Mouse (Mus musculus): Measurements from ENCODE around the gene Erg.

Erg gene

GRCm38 (mm10) chr16:95475041-95475440 lies 111.4 kb downstream of the Erg start:
- DNase-seq: no peak

DNA sequence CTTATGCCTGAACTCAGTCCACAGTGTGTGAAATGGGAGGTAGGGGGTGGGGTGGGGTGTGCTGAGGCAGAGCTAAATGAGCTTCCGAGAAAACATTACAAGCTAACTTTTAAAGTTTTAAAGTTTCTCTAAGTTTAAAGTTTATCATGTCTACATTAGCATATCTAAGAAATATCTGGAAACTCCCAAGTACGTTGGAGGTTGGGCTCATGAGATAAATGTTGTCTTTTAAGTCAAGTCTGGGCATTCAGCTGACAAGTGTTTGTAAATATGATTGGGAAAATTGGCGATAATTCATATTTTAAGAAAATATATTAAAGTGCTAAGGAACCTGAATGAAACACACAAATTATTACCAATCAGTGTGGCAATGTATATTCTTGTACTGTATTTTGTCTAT lies 112.4 kb downstream of the Erg start:
- DNase-seq: no peak

DNA sequence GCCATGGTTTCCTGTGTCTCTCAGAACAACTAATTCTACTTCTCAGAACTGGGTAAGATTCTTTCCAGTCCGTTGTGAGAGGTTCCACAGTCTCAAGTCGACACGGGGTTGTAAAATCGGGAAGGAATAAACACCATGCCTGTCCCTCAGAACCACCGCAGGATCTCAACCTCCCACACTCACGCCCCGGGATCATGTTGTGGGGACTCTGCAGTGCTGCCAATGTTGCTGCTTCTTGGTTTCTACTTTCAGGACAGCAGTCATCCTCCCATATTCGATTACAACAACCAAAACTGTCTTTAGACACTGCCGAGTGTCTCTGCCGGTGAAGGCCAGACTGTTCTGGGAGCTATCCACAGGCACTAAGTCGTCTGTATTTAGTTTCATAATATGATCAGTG lies 113.6 kb downstream of the Erg start:
- DNase-seq: no peak

GRCm38 (mm10) chr16:95469262-95470139 lies 116.9 kb downstream of the Erg start:
- DNase-seq: no peak

DNA sequence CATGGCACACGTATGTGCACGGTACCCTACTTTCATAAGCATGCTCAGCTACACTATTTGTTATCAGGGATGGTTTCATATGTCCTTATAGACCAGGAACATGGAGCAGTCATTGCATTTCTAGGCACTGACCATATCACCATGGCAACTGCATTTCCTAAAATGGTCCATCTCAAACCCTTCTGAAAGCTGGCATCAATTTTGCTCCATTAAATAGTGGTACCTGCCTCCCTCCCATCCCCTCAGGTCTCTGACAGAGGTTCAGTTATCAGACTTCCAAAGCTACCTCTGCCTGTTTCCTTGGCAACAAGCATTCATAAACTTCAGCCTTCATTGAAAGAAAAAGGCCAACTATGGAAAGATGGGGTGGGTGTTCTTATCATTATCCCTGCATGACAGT lies 118.5 kb downstream of the Erg start:
- no peak for DNase-seq

- DNase-seq: no peak
Measured at GRCm38 (mm10) chr16:95466548-95466947, 119.8 kb downstream of the Erg start.

- DNase-seq: no peak
Measured at GRCm38 (mm10) chr16:95464609-95465008, 121.8 kb downstream of the Erg start.

DNA sequence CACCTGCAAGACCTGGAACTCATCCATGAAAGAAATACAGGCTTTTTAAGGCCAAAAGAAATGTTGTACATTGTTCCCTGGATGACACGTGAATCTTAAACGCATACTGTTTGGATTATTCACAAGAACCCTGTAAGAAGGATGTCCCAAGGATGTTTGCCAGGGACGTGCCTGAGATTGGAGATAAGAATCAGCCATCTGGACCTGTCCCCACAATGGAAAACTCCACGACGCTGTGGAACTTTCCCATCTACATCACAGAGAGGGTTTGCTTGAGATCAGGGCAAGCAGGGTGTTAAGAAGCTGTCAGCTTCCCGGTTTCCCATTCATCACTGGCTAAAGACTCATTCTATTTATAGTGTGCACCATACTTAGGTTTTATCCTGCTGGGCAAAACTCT lies 122.6 kb downstream of the Erg start:
- no peak for DNase-seq

DNA sequence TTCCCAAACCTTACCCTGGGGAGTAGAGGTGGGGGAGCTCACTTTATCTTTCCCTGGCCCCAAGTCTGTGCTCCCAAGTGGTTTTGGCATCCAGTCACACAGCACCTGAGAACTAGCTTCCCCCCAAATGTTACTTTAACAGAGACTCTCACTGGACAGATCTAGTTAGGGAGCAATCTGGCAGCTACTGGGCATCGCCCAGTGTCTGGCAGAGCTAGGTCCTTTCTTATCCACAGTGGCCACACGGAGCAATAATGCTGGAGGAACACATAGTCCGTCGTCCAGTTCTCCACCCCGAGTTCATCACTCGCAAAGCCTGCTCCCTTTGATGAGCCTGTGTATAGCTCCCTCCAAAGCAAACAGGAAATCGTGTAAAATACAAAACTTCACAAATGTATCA lies 124.5 kb downstream of the Erg start:
- DNase-seq: no peak

DNA sequence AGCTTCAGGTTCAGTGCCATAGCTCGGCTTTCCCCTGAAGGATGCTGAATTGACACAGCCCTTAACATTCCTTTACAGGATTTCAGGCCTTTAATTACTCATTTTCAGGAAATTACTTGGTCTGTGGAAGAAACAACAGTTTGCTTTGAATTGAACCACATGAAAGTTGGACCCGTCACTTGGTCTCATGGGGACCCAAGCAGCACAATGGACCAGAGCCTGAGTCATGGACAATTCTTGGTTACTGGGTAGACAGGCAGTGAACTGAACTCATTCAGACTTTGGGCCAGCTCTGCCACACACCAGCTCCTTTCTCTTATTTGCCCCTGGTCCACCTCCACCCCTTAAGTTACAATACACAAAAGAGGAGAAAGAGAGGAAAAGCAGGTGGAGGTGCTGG lies 126.1 kb downstream of the Erg start:
- DNase-seq: no peak

DNA sequence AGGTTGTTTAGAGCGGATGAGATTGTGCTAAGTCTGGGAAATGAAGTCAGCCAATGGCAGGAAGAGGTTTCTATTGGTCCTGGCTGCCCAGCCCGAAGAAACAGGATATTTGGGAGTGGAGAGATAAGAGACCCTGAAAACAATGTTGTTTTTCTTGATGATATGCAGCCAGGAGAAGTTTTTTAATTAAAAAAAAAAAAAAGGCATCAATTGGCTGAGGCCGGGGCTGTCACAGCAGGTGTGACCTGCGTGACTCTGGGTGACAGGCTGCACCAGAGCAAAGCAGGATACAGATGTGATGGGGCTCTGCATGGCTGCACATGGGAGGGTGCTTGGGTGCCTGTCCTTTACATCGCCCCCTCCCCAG lies 127.1 kb downstream of the Erg start:
- DNase-seq: no peak

- no peak for DNase-seq
Measured at GRCm38 (mm10) chr16:95458590-95459324, 127.6 kb downstream of the Erg start.

GRCm38 (mm10) chr16:95457006-95457405 lies 129.4 kb downstream of the Erg start:
- DNase-seq: no peak

- no peak for DNase-seq
Measured at GRCm38 (mm10) chr16:95455896-95456295, 130.5 kb downstream of the Erg start.

DNA sequence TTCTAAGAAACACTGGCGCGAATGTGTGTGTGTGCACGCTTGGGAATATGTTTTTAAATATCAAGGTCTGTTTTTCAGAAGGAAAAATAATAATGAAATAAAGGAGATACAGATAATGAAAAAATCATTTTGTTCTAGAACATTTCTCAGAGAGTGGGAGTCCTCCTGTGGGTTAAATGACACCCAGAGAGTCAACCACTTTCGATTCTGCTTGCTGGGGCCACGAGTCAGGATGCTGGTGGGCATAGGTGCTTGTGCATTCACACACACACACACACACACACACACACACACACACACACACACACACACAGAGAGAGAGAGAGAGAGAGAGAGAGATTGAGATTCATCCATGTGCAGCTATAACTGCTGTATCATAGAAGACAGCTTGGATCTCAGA lies 130.9 kb downstream of the Erg start:
- DNase-seq: no peak

GRCm38 (mm10) chr16:95452411-95452810 lies 134.0 kb downstream of the Erg start:
- no peak for DNase-seq

- DNase-seq: no peak
Measured at GRCm38 (mm10) chr16:95449361-95449725, 137.1 kb downstream of the Erg start.

DNA sequence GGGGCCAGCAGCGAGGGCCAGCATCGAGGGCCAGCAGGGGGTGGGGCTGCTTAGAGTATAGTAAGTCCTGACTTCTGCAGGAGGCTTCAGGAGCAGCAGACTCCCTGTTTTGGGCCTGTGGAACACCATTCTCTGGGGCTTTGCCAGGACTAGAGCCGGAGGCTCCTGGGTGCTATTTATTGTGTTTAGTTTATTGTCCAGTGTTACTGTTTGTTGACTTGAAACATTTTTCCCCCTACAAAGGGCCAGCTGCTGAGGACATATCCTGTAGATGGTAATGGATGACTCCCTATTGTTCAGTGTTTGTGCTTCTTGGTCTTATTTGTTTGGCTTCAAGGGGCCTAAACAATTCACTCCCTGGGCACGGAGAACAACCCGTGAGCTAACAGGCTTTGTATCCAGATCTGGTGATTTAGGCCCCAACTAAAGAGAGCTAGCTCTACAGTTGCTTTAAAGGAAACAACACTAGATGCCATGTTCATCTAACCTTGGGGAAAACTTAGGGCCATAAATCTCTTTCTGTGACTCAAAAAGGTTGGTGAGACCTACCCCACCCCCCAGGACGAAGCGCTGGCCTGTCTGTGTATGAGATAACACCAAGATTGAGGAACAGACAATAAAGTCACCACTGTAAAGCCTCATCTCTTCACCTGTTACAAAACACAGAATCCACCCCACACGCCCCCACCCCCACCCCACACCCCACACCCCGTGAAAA lies 137.6 kb downstream of the Erg start:
- DNase-seq: no peak

GRCm38 (mm10) chr16:95447896-95448295 lies 138.5 kb downstream of the Erg start:
- DNase-seq: no peak

GRCm38 (mm10) chr16:95446368-95446767 lies 140.0 kb downstream of the Erg start:
- no peak for DNase-seq

DNA sequence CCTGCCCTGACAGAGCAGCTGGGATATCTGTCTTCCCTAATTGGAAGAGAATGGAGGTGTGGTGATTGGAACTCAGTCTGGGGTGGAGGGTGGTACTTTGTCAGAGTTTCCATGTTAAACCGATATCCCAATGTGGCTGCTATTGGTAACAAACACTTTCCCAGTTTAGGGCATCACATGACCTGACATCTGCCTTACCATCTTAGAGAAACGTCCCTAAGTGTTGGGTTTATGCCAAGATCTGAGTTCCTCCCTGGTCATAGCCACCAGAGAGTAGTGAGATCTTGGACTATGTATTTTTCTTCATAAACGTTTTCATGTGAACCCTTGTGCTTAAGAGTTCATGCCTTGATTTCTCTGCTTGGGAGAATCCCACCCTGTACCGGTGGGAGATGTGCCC lies 144.4 kb downstream of the Erg start:
- DNase-seq: no peak

- no peak for DNase-seq
Measured at GRCm38 (mm10) chr16:95441179-95441578, 145.2 kb downstream of the Erg start.

DNA sequence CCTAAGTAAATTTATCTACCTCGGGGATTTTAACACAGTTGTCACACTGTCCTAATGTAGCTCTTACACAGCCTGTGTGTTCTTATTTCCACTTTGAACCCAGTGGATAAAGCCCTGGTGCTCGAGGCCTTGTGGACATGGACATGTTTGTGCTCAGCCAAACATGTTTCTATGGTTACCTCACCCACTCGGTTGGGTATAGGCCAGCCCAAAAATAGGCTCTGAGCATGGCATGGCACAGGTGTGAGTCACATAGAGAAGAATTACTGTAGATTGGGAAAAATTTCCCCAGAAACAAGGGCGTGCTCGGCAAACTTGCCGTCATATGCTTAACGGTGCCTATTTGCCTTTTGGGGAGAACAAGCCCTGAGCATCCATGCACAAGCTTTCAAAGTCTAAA lies 146.1 kb downstream of the Erg start:
- peak; percentile 55 for DNase-seq

DNA sequence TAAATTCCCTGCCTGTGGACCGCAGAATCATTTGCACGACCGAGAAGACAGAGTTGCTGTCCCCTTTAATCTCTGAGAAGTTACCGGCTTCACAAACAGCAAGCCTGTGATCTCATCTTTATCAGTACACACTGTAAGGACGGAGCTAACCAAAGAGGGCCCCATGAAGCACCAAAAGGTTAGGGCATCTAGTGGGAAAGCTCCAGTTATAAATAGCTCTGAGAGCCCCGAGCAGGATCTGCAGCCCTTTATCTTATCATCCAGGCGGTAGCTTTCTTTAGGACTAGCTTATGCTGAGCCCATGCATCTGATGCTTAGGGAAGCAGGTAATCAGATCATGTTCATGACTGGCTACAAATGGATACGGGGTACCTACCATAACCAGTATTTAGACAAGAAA lies 146.6 kb downstream of the Erg start:
- no peak for DNase-seq

Measured in right cerebral cortex, adult 18-20 months (tissue).